Mouse (Mus musculus) cerebellum, postnatal 10 days (tissue): ENCODE data around the gene Sh3d21.

Source experiments
- DNase-seq, 2 experiments: peaks; one replicate each; pipeline ENCODE4 v3.0.0; 2021; ENCODE audit warnings: mixed read lengths in 2 of 2

Gene Sh3d21

DNA sequence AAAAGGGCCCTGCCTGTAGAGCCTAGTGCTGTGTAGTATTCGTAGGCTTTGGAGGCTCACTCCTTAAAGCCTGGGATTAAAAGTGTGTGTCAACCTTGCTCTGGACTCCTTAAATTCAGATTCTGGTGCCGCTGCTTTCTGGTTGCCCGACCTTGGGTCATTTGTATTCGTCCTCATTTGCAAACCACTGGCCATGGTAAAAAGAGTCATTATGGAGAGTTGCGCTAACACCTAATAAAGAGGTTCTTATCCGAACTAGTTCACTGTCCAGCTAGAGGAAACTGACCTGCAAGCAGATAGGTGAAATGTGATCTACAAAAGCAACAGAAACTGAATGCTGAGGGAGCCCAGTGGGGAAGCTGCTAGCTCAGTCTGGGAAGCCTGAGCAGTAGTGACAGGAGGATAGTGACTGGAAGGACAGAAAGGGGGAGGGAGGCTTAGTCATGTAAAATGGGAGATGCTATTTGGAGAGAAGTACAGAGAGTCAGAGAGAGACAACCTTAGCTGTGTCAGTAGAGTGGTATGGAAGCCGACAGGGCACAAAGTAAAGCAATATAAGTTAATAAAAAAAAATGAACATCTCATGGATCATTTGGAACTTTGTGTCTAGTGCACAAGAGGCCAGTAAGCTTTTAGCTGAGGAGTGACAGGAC, 58.0 kb downstream of the Sh3d21 start:
- peak in 1 of 2 experiments; percentile 15 for DNase-seq

DNA sequence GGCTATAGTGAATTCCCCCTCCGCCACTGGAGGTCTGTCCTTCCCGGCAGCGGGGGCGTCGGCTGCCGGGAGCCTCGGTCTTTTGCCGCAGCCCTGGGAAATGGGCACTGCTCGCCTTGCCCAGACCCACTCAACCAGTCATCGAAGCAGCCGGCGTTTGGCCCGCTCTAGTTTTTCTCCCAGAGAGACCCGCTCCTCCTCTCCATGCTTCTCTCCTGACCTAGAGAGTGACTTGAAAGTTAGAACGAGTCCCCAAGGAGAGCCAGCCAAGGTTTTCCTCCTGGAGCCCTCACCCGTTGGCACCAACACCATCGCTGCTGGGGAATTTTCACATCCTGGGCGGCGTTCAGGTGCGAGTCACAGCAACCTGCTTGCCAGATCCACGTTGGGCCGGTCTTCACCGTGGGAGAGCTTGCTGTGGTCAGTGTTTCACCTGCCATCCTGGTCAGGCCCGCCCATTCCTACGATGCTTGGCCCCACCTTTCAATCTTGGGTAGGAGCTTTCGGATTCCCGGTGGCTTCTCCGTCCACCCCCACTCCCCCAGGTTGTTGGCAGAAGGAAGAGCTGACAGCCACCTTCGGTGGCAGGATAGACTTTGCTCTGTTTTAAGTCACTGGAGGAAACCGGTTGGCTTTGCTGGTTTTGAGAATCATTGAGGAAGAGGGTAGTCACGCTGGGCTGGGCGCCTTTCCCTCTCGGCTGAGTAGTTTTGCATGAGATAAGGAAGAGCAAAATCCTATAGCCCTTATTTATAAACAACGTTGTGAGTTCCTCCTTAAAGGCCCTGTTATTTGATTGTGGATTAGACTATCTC, 58.8 kb downstream of the Sh3d21 start:
- DNase-seq = peak; percentile 62 to 72

DNA sequence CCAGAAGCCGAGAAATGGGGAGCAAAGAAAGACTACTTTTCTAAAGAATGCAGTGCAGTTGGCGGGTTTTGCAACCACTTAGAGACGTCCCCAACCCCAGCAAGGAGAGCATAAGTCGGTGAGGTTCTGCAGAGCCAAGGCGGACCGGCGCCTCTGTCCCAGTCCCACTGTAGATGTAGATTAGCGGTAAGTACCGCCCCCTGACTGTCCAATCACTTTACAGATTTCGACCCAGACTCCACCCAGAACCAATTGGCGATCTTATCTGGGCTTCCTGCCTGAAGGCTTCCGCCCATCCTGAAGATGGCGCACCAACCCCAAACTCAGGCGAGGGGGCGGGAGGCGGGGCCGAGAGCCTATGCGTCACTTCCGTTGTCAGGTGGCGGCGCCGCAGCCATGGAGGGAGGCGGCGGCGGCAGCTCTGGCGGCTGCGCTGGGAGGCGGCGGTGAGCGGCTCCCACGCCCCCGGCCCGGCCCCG, 59.7 kb downstream of the Sh3d21 start, which contains the start of gene Stk40:
TSS of gene Stk40 (plus strand) at position 368 of the 479 bp plus-strand sequence.
- DNase-seq = peak; percentile 99

GRCm38 (mm10) chr4:126103057-126103581, 60.2 kb downstream of the Sh3d21 start:
- peak; percentile 91 to 92 for DNase-seq

GRCm38 (mm10) chr4:126102061-126102841, 61.0 kb downstream of the Sh3d21 start:
- peak; percentile 46 to 56 for DNase-seq

GRCm38 (mm10) chr4:126100764-126101163, 62.5 kb downstream of the Sh3d21 start:
- DNase-seq = no peak
